Mouse (Mus musculus) hindbrain, embryonic 14.5 days (tissue): ENCODE measurements around the gene Samd4. TPM values are rescaled to one million over a fixed set of nuclear protein-coding genes. Genes with fewer than 3 reads are reported as not detected.

ENCODE experiments used
- ATAC-seq: fragments of 200-750 bp; cut with Nextera tagmentation; 2 replicates; pipeline ENCODE4 v1.8.0; 2017; ENCODE audit warnings: moderate number of reproducible peaks, mild to moderate bottlenecking, moderate TSS enrichment, moderate library complexity; ENCODE audit not compliant: low FRiP score
- DNase-seq: peaks from one replicate; pipeline ENCODE4 v3.0.0-alpha.2; 2015; ENCODE audit warnings: low spot score
- H3K27ac ChIP-seq: fragments of 300-500 bp; sonication (generic); 2 replicates; pipeline ENCODE4 v1.5.1; 2014; ENCODE audit warnings: mild to moderate bottlenecking, moderate library complexity
- H3K27me3 ChIP-seq: fragments of 300-500 bp; sonication (generic); 2 replicates; pipeline ENCODE4 v1.6.1; 2014; ENCODE audit warnings: mild to moderate bottlenecking, low read length, mixed read lengths; ENCODE audit not compliant: control insufficient read depth, insufficient read depth
- H3K36me3 ChIP-seq: fragments of 300-500 bp; sonication (generic); replicated peaks from 2 replicates; pipeline ENCODE4 v1.6.1; 2014; ENCODE audit not compliant: control insufficient read depth, insufficient read depth
- H3K4me1 ChIP-seq: fragments of 300-500 bp; sonication (generic); replicated peaks from 2 replicates; pipeline ENCODE4 v1.6.1; 2014; ENCODE audit warnings: antibody characterized with exemption, low read length, mixed read lengths; ENCODE audit not compliant: control insufficient read depth, insufficient read depth
- H3K4me2 ChIP-seq: fragments of 300-500 bp; sonication (generic); replicated peaks from 2 replicates; pipeline ENCODE4 v1.6.1; 2014; ENCODE audit warnings: mild to moderate bottlenecking, moderate library complexity
- H3K4me3 ChIP-seq: fragments of 300-500 bp; sonication (generic); replicated peaks from 2 replicates; pipeline ENCODE4 v1.5.1; 2014; ENCODE audit warnings: mild to moderate bottlenecking, low read length
- H3K9ac ChIP-seq: fragments of 300-500 bp; sonication (generic); 2 replicates; pipeline ENCODE4 v1.6.1; 2014
- H3K9me3 ChIP-seq: fragments of 300-500 bp; sonication (generic); 2 replicates; pipeline ENCODE4 v1.6.1; 2016; ENCODE audit warnings: low read length; ENCODE audit not compliant: control insufficient read depth
- WGBS: fragments of 180-500 bp; shearing (Covaris S2); extraction: QIAGEN DNeasy Blood & Tissue Kit; methylation state at CpG from one replicate; pipeline ENCODE4 v1.1.7; 2014; 5-methylcytosine and 5-hydroxymethylcytosine counted together
- polyA plus RNA-seq: library from polyadenylated mRNA; unstranded; fragments of >200 nt; fragmentation: Nextera tagmentation; extraction: Ambion mirVana; gene quantifications from 2 replicates; pipeline ENCODE4 v1.2.1, GENCODE M21; 2014

The Samd4 gene
- polyA plus RNA-seq, 1 experiment from 2014 or later = 3.1 TPM

DNA sequence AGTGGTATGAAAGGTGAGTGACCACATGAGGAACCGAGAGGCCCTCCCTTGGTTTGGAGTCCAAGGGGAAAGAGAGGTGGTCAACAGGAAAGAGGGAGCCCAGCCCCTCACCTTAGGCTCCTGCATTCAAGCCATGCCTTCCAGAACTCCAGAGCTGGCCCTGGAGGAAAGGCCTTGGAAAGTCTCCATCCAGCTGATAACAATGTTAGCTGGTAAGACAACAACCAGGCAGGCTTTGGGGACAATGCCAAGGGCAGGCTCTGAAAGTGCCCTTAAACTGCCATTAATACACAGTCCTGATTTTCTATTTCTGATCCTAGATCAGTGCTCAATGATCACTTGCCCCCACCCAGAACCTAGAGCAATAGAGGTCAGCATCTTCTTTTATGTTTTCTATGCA is 170.4 kb downstream of the Samd4 start:
- DNase-seq (no peak), ATAC-seq (no peak)
- no peaks in the 10 kb centered on the region for H3K27me3 ChIP-seq
- H3K9me3 ChIP-seq = no peaks in the 10 kb centered on the region
- no peaks in the 10 kb centered on the region for H3K36me3 ChIP-seq
- H3K4me3 ChIP-seq = no peak overlapping the region
- H3K27ac ChIP-seq = no peak overlapping the region
- no peak overlapping the region for H3K4me2 ChIP-seq
- WGBS = 89% methylated on average over 1 of the region's 1 CpGs
- H3K9ac ChIP-seq = no peak overlapping the region
- no peaks in the 10 kb centered on the region for H3K4me1 ChIP-seq

DNA sequence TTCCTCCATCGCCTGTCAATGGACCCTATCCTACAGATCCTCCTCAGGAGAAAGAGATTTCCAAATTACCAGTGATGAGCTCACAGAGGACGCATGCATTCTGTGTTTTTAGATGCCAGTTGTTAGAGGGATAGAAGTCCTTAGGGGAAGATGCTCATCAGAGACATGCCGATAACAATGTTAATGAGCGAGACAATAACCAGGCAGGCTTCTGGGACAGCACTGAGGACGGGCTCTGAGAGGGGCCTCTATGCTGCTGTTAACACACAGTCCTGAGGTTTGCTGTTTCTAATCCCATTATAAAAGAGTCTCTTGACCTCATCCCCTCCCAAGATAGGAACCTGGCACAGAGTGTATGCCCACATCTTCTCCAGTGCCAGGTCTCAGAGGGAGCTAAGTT is 171.2 kb downstream of the Samd4 start:
- H3K9ac ChIP-seq = no peak overlapping the region
- WGBS = 79% methylated on average over 5 of the region's 5 CpGs
- ATAC-seq = no peak
- H3K4me2 ChIP-seq = no peak overlapping the region
- H3K27me3 ChIP-seq = no peaks in the 10 kb centered on the region
- no peak overlapping the region for H3K4me3 ChIP-seq
- no peaks in the 10 kb centered on the region for H3K4me1 ChIP-seq
- DNase-seq = no peak
- no peak overlapping the region for H3K27ac ChIP-seq
- no peaks in the 10 kb centered on the region for H3K36me3 ChIP-seq
- H3K9me3 ChIP-seq = no peaks in the 10 kb centered on the region

DNA sequence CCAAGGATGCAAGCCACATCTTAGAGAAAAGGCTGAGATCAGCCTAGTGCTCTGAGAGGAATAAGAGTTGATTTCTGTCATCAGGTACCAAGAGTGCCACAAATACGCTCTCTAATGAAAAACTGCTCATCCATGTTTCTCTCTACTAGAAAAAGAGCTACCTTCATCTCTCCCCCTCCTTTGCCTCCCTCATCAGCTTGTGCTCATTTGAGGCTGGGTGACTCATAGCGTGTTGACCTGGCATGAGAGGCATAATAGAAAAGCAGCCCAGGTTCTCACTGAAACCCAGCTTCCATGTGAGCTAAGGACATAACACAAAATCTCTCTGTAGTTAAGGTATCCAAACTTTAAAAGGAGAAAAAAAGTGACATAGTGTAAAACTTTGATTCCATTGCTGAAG is 176.3 kb downstream of the Samd4 start:
- no peak for ATAC-seq
- WGBS = 95% methylated on average over 2 of the region's 2 CpGs
- Histone ChIP-seq H3K4me2 (no peak overlapping the region), H3K9ac (no peak overlapping the region), H3K4me1 (no peaks in the 10 kb centered on the region), H3K4me3 (no peak overlapping the region), H3K9me3 (no peaks in the 10 kb centered on the region), H3K27ac (no peak overlapping the region), H3K27me3 (no peaks in the 10 kb centered on the region), H3K36me3 (no peaks in the 10 kb centered on the region)
- DNase-seq = no peak

DNA sequence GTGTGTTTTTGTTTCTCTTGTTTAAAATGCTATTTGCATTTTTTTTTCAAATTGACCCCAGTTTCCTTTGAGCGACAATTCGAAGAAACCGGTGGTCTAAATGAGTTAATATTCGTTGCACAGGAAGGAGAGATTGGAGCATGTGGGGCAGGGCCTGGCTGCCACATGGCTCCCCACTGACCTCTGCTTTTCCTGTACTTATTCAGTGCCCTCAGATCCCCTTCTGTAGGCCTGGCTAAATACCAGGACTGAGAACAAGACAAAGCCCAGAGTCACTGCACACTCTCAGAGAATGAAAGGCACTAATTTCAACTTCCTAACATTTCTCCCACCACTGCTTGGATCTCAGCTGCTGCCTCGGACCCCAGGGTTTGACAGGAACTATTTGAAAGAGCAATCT is 182.4 kb downstream of the Samd4 start:
- 41% methylated on average over 5 of the region's 5 CpGs for WGBS
- H3K9ac ChIP-seq = no peak overlapping the region
- no peaks in the 10 kb centered on the region for H3K27me3 ChIP-seq
- no peak overlapping the region for H3K4me2 ChIP-seq
- no peaks in the 10 kb centered on the region for H3K36me3 ChIP-seq
- no peaks in the 10 kb centered on the region for H3K9me3 ChIP-seq
- no peak overlapping the region for H3K27ac ChIP-seq
- no peaks in the 10 kb centered on the region for H3K4me1 ChIP-seq
- no peak overlapping the region for H3K4me3 ChIP-seq
- DNase-seq (no peak), ATAC-seq (no peak)

DNA sequence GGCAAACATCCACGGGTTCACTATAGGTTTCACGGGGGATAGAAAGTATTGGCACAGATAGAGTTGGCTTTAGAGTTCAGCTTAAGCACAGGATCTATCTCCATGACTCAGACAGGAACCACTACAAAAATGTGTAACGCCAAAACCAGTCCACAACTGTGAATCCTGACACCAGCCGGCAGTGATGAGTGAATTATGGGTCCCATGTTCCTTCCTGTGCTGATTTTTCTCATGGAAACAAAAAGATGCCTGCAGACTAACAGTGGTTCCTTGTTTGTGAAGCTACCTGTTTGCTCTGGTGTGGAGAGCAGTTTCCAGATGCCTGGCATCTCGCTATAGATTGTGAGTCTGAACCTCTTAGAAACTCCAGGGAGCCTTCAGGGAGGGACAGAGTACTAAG is 184.2 kb downstream of the Samd4 start:
- H3K27me3 ChIP-seq = no peaks in the 10 kb centered on the region

DNA sequence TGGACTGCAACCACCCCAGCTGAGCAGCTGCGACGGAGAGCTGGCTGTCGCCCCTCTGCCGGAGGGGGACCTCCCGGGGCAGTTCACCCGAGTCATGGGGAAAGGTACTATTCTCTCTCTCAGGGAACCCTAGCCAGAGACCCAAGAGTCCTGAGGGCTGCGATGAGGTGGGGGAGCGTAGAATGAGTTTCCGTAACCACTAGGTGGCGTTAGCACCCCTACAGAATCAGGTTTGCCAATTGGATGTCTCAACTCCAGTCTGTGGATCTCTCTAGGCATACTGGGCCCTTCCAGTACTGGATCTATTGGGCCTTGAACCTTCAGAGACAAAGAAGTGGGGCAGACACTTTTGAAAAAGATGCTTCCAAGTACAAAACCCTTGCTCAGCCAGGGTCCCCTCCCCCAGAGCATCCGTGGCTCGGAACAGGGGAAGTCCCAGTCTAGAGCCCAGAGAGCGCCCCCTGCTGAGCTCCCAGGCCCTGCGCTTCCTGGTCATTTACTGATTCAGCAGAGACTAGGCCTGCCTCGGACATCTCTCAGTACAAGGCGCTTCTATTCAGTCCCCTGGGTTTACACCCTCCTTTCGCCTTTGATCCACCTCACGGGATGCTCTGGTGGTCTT is 191.5 kb downstream of the Samd4 start:
- Histone ChIP-seq H3K4me3 (no peak overlapping the region), H3K36me3 (no peaks in the 10 kb centered on the region), H3K4me1 (no peaks in the 10 kb centered on the region), H3K4me2 (no peak overlapping the region), H3K27ac (no peak overlapping the region), H3K27me3 (no peaks in the 10 kb centered on the region), H3K9me3 (no peaks in the 10 kb centered on the region), H3K9ac (no peak overlapping the region)
- 61% methylated on average over 18 of the region's 18 CpGs for WGBS
- no peak for DNase-seq
- ATAC-seq = no peak

More for the DNA sequence above, 184.2 kb downstream of the Samd4 start:
- 87% methylated on average over 5 of the region's 5 CpGs for WGBS
- Histone ChIP-seq H3K27ac (no peak overlapping the region), H3K9me3 (no peaks in the 10 kb centered on the region), H3K4me2 (no peak overlapping the region), H3K4me1 (no peaks in the 10 kb centered on the region), H3K9ac (no peak overlapping the region), H3K36me3 (no peaks in the 10 kb centered on the region), H3K4me3 (no peak overlapping the region)
- ATAC-seq = no peak
- no peak for DNase-seq

DNA sequence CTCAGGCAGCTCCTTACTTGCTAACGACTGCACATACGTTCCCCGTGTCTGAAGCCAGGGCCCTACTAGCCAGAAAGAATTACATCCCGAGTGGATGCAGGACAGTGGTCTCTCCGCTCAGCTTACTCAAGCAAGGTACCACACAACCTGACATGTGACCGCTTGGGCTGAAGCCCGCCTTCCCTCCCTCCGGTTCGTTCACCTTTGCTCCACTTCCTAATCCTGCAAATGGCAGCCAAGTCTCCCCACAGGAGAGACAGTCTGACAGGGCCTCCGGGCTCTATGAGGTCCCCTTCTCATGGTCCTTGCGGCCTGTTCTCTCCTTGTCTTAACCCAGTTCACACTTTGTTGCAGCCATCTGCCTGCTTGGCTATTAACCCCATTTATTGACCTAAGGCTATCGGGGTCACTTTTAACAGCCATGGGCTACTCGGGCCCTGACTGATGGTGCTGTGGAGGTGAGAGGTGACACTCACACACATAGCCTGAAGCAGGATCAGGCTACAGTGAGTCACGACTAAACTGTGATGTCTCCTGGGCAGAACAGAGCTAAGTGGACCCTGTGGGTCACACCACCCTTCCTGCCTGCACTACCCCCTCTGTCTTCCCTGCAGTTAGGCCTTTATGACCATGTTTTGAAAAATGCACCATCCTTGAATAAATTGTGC is 192.5 kb downstream of the Samd4 start:
- H3K36me3 ChIP-seq = no peaks in the 10 kb centered on the region
- H3K27ac ChIP-seq = no peak overlapping the region
- DNase-seq (no peak), ATAC-seq (no peak)
- H3K27me3 ChIP-seq = no peaks in the 10 kb centered on the region
- H3K4me1 ChIP-seq = no peaks in the 10 kb centered on the region
- no peak overlapping the region for H3K4me3 ChIP-seq
- H3K9me3 ChIP-seq = no peaks in the 10 kb centered on the region
- WGBS = 89% methylated on average over 14 of the region's 14 CpGs
- H3K9ac ChIP-seq = no peak overlapping the region
- H3K4me2 ChIP-seq = no peak overlapping the region

DNA sequence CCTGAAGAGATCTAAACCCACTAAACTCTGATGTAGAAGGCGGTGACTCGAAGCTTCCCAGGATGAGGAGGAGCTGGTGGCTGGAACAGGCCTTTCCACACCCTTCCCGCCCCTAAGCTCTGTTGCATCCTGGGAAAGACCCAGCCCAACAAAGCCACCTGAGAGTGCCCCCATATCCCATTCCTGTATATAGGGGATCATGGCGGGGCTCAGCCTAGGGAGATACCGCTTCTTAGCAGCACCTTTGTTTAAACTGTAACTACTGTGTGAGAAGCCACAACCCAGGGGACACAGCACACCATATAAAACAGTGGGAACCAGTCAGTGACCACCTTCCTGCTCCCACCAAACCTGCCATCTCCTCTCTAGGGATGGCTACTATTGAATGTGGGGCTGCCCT is 193.2 kb downstream of the Samd4 start:
- no peaks in the 10 kb centered on the region for H3K9me3 ChIP-seq

DNA sequence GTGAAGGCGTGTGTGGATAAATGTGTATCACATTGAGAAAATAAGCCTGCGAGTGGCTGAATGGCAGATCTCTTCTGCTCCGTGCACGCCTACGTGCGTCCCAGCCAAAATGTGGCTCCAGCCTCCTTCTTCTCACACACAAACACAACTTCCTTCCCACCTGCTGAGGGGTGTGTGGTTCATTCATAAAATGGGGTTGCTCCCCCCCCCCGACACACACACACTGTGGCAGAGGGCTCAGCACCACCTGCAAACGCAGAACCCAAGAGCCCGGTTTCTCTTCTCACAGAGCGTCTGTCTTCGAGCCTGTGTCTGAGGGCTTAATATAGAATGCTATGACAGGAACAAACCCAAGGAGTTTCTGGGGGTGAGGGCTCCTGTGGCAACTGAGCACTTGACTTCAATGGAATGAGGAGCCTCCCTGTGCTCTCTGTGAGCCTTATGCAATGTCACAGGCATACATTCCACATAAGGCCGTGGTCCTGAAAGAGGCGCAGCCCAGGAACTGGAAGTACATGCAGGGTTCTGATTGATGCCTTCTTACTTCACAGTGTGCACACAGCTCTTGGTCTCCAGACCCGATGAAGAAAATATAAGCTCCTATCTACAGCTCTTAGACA is 194.4 kb downstream of the Samd4 start:
- H3K9me3 ChIP-seq = no peaks in the 10 kb centered on the region
- no peak overlapping the region for H3K4me2 ChIP-seq
- DNase-seq (no peak), ATAC-seq (no peak)
- H3K9ac ChIP-seq = no peak overlapping the region
- no peaks in the 10 kb centered on the region for H3K36me3 ChIP-seq
- no peaks in the 10 kb centered on the region for H3K27me3 ChIP-seq
- H3K4me1 ChIP-seq = no peaks in the 10 kb centered on the region
- H3K27ac ChIP-seq = no peak overlapping the region
- 92% methylated on average over 14 of the region's 14 CpGs for WGBS
- H3K4me3 ChIP-seq = no peak overlapping the region

More for the DNA sequence above, 193.2 kb downstream of the Samd4 start:
- H3K27me3 ChIP-seq = no peaks in the 10 kb centered on the region
- ATAC-seq (no peak), DNase-seq (no peak)
- H3K27ac ChIP-seq = no peak overlapping the region
- H3K36me3 ChIP-seq = no peaks in the 10 kb centered on the region
- no peak overlapping the region for H3K4me3 ChIP-seq
- H3K9ac ChIP-seq = no peak overlapping the region
- no peaks in the 10 kb centered on the region for H3K4me1 ChIP-seq
- WGBS = 94% methylated on average over 5 of the region's 5 CpGs
- H3K4me2 ChIP-seq = no peak overlapping the region
